Mouse (Mus musculus) urinary bladder, postnatal 0 days (tissue): ENCODE data around the gene Gm6993. TPM values are rescaled to one million over a fixed set of nuclear protein-coding genes. Genes with fewer than 3 reads are reported as not detected.

Experiments
- polyA plus RNA-seq: library from polyadenylated mRNA; unstranded; fragments of >200 nt; fragmentation: Nextera tagmentation; extraction: Ambion mirVana; gene quantifications from 2 replicates; pipeline ENCODE4 v1.2.1, GENCODE M21; 2015

Gene Gm6993
- not detected in 2 replicates for polyA plus RNA-seq

DNA sequence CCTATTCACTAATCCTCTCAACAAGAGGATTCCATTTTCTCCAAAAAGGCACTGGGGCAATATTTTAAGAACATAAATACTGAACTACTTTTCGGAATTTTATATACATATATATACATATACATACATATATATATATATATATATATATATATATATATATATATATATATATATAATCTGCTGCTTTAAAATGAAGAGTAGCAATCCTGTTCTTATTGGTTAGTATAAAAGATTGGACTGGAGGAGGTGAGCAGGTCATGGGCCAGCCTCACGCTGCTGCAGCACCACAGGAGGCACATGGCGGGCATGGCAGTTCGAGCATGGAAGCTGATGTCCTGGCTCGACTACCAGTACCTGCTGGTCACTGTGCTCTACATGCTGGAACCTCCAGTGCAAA lies at the start of gene Gm6993:
Gene Gm6993, plus strand, starts transcription at position 301 of the 400 bp plus-strand sequence.

DNA sequence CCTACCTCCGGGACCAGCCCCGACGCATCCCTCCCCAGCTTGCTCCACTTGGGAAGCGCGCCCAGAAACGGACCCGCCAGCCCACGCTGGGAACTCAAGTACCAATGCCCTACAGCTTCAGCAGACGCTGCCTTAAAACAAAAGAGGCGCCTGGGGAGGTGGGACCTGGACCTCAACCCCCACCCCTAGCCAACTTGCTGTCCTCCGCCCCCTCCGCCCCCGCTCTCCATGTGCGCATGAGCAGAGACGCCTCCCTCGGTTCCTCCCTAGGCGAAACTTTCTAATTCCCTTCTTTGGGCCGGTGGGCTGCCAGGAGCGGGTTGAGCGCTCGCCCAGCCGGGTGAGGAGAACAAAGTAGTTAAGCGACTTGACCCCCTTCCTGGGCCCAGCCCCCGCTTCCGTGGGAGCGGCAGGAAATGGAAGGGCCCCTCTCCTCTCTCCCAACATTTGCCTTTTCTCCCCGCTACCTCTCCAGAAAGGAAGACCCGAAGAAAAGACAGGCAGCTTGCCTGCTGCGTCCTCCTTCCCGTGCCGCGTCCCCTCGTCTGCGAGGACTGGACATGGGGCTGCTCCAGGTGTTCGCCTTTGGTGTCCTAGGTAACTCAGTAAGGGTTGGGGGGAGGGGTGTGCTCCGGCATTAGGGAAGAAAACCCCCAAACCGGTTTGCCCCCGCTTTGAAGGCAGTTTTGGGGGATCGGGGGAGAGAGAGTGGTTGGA lies 24.6 kb downstream of the Gm6993 start, which contains the start of gene Lamb1:
Gene Lamb1, plus strand, starts transcription at position 230 of the 717 bp plus-strand sequence.

Other genes starting within 250 kb of the Gm6993 start
- 7.4 and 8.1 TPM in 2 replicates for gene Fam110c, start 166.9 kb upstream of the Gm6993 start, polyA plus RNA-seq
- gene Lamb1, start 24.5 kb downstream of the Gm6993 start, polyA plus RNA-seq: 73.3 and 86.5 TPM in 2 replicates
- 90.7 and 110 TPM in 2 replicates for gene Dld, start 110.7 kb downstream of the Gm6993 start, polyA plus RNA-seq
- gene Slc26a3, start 150.1 kb downstream of the Gm6993 start, polyA plus RNA-seq: 0.07 and 0.10 TPM in 2 replicates